Mouse (Mus musculus) spleen, postnatal 14 days (tissue): Measurements from ENCODE around the gene Evi5l.

Experiments
- DNase-seq, 2 experiments: peaks; one replicate each; pipeline ENCODE4 v3.0.0; 2021 to 2022; ENCODE audit warnings: low spot score in 2 of 2

Gene Evi5l

GRCm38 (mm10) chr8:4165852-4166751, at the start of gene Evi5l:
Gene Evi5l, plus strand, starts transcription at chr8:4166567.
- DNase-seq = peak; percentile 93 to 95

GRCm38 (mm10) chr8:4133798-4134197, 32.6 kb upstream of the Evi5l start, which contains the start of gene Cd209g:
Gene Cd209g, plus strand, starts transcription at chr8:4134098.
- no peak for DNase-seq

GRCm38 (mm10) chr8:4139660-4140646, 26.4 kb upstream of the Evi5l start:
- DNase-seq = peak; percentile 36 to 73

- DNase-seq = no peak
Observed at GRCm38 (mm10) chr8:4141721-4142120, 24.6 kb upstream of the Evi5l start.

GRCm38 (mm10) chr8:4147272-4147671, 19.1 kb upstream of the Evi5l start:
- no peak for DNase-seq

GRCm38 (mm10) chr8:4154878-4155277, 11.5 kb upstream of the Evi5l start:
- no peak for DNase-seq

- no peak for DNase-seq
Observed at GRCm38 (mm10) chr8:4162786-4163185, 3.6 kb upstream of the Evi5l start.

- DNase-seq = no peak
Observed at GRCm38 (mm10) chr8:4165176-4165851, 1.1 kb upstream of the Evi5l start.

GRCm38 (mm10) chr8:4166881-4167525, 636 bp downstream of the Evi5l start:
- DNase-seq = no peak

- DNase-seq = no peak
Observed at GRCm38 (mm10) chr8:4167918-4168317, 1.6 kb downstream of the Evi5l start.

GRCm38 (mm10) chr8:4172486-4172885, 6.1 kb downstream of the Evi5l start:
- DNase-seq = no peak

GRCm38 (mm10) chr8:4174018-4174417, 7.7 kb downstream of the Evi5l start:
- no peak for DNase-seq

- DNase-seq = no peak
Observed at GRCm38 (mm10) chr8:4183409-4183808, 17.0 kb downstream of the Evi5l start.

- DNase-seq = no peak
Observed at GRCm38 (mm10) chr8:4186151-4186550, 19.8 kb downstream of the Evi5l start.

- no peak for DNase-seq
Observed at GRCm38 (mm10) chr8:4188605-4189004, 22.2 kb downstream of the Evi5l start.

GRCm38 (mm10) chr8:4189031-4189722, 22.8 kb downstream of the Evi5l start:
- no peak for DNase-seq

GRCm38 (mm10) chr8:4192305-4192704, 25.9 kb downstream of the Evi5l start:
- no peak for DNase-seq

GRCm38 (mm10) chr8:4192807-4193587, 26.6 kb downstream of the Evi5l start:
- DNase-seq = peak; percentile 59 to 82

- DNase-seq = no peak
Observed at GRCm38 (mm10) chr8:4193588-4193894, 27.2 kb downstream of the Evi5l start.

GRCm38 (mm10) chr8:4201321-4201720, 35.0 kb downstream of the Evi5l start:
- no peak for DNase-seq
